Mouse (Mus musculus): Measurements from ENCODE around the gene Hlcs.

The Hlcs gene

DNA sequence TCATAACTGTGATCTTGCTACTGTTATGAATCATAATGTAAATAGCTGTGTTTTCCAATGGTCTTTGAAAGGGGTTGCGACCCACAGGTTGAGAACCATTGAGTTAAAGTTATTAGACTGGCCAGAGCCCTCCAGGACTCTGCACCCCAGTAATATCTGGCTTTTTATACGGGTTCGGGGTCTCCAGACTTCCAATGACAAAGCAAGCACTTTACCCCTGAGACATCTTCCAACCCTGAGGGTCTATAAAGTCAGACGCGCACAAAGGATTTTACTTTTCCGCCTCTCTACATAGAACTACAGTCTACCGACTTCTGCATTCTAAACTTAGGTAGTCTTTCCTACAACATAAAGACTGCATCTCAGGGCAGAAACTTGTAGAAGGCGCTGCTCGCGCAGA lies 63.7 kb downstream of the Hlcs start:
- in situ Hi-C loops (cut with MseI, MboI), result loop anchor here (10.0 kb wide), 1 partner anchor 205 kb away; no protein-coding TSS in a partner anchor

GRCm38 (mm10) chr16:94248721-94249120 lies 64.7 kb downstream of the Hlcs start:
- in situ Hi-C loops (cut with MseI, MboI), result no loop called here

GRCm38 (mm10) chr16:94246976-94247375 lies 66.4 kb downstream of the Hlcs start:
- in situ Hi-C loops (cut with MseI, MboI), result no loop called here

DNA sequence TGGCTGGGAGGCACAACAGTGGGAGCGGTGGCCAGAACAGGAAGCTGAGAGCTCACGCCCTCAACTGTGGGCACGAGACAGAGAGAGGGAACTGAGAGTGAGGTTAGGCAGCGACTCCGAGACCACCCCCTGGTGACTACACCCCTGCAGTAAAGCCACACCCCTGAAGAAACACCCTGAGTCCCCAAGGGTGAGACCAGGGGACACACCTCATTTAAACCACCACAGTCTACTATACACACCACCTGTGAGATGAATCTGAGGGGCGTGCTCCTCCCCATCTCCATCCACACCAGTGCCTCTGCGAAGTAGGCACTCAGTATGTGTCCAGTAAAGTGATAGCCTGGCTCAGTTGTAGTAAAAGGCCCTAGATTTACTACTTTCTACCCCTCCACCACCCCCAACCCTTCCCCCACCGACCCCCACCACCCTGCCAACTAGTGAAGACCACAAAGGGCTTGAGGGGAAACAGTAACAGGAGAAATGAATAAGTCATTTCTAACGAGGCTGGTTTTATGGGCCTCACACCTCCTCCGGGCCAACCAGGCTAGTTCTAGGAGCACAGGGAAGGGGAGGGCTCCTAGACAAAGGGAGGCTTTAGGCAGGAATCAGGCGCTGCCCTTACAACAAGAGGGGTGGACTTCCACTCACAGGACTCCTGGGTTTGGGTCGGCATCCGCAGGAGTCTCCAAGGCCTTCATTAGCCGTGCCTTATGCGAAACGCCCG lies 67.2 kb downstream of the Hlcs start:
- in situ Hi-C loops (cut with MseI, MboI), result no loop called here

DNA sequence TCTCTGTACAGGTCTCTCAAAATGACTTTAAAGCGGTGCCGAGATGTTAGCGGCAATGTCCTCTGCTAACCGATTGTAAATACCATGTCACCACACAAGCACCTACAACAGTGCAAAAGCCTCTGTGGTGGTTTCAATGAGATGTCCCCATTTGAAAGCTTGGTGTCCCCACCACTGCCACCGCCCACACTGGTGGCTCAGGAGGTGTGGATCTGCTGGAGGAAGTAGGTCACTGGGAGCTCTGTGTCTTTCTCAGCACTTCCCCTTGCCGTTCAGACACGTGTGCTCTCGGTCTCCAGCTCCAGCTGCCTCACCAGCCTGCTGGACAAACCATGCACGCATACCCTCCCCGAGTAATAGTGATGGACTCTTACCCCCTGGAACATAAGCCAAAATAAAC lies 72.2 kb downstream of the Hlcs start:
- in situ Hi-C loops (cut with MseI, MboI), result no loop called here

GRCm38 (mm10) chr16:94240190-94240589 lies 73.2 kb downstream of the Hlcs start:
- in situ Hi-C loops (cut with MseI, MboI), result no loop called here

DNA sequence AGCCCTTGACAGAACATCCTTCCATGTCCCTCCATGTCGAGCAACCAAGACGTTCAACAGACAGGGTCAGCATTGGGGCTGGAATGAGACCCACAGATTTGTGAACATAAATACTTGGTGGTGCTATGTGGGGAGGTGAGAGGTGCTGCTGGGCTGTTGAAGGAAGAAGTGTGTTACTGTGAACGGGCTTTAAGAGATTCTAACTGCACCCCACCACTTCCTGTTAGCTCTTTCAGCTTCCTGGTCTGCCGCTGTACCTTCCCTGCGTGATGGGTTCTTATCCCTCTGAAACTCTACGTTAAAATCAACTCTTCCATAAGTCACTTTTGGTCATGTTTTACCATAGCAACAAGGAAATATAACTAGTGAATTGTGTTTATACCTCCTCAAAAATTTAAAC lies 73.8 kb downstream of the Hlcs start:
- in situ Hi-C loops (cut with MseI, MboI), result no loop called here

- in situ Hi-C loops (cut with MseI, MboI), result no loop called here
Measured at GRCm38 (mm10) chr16:94239146-94239545, 74.2 kb downstream of the Hlcs start.

DNA sequence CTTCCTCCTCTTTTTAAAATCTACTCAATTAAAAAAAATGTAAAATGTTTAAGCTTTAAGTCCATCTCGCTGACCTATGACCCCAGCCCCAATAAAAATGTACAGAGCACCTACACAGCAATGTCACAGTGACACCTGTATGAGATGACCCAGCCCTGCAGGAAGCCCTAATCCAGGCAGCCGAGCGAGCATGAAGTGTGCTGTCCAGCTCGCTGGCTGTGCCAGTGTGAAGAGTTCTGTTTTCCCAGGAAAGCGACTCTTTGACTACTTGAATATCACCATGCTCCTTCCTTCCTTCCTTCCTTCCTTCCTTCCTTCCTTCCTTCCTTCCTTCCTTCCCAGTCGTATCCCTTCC lies 76.3 kb downstream of the Hlcs start:
- in situ Hi-C loops (cut with MseI, MboI), result no loop called here

DNA sequence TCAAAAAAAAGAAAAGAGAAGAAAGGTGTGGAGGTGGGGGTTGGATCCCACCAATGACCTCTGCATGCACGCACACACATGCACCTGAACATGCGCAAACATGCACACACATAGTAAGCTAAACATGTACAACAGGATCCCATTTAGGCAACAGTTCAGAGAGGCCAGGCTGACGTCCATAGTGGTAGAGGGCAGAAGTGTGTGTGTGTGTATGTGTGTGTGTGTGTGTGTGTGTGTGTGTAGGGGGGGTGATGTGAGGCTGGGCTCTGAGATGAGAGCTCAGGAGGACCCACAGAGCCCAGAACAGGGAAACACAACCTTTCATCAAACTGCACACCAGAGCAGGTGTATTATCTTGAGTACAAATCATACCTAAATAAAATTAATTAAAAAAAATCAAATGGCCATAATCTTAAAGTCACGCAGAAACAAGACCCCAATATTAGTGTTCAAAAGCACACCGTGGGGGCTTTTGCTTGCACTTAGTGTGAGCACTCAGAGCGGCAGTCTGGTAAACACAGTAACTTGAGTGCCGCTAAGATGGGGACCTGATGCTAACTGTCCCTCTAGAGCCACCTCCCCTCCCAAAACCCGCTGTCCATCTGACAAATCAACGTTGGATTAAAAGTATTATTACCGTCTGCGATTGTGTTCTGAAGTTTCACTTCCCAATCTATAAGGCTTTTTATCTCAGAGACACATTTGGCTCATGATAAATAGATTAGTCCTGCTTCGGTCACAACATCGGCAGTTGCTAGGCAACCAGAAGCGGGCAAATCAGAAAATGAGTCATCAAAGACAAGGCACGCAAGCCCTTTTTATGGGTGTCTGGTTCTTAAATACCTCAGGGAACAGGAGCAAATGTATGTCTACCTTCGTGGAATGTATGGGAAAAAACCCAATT lies 76.9 kb downstream of the Hlcs start:
- in situ Hi-C loops (cut with MseI, MboI), result no loop called here

- in situ Hi-C loops (cut with MseI, MboI), result no loop called here
Measured at GRCm38 (mm10) chr16:94235718-94236117, 77.7 kb downstream of the Hlcs start.

- in situ Hi-C loops (cut with MseI, MboI), result no loop called here
Measured at GRCm38 (mm10) chr16:94234202-94234601, 79.2 kb downstream of the Hlcs start.

DNA sequence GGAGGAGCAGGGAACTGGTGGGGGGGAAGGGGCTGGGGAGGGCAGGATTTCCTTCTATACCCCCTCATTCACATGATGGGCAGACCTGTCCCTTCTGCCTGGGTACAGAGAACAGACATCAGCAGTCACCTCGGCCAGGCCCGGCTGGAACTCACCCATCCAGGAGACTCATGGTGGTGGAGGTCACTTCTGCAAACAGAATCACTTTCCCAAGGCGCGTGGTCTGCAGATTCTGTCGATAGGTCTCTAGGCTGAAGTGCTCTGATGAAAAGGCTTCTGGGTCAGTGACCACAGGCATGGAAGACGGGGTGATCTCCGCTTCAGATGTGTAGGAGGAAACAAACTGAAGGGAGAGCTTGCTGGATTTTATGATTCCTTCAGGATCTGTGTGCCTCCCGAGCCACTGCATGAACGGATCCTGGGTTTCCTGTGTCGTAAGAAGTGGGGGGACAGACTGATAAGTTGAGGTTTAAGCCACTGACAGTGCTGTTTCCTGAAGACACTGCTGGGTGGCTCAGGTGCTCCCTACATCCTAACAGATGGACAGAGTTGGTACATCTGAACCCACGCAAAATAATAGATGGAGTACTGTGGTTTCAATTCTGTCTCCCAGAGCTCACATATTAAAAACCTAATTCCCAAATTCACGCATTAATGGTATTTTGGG lies 82.3 kb downstream of the Hlcs start:
- in situ Hi-C loops (cut with MseI, MboI), result no loop called here

- in situ Hi-C loops (cut with MseI, MboI), result no loop called here
Measured at GRCm38 (mm10) chr16:94230499-94230898, 82.9 kb downstream of the Hlcs start.

DNA sequence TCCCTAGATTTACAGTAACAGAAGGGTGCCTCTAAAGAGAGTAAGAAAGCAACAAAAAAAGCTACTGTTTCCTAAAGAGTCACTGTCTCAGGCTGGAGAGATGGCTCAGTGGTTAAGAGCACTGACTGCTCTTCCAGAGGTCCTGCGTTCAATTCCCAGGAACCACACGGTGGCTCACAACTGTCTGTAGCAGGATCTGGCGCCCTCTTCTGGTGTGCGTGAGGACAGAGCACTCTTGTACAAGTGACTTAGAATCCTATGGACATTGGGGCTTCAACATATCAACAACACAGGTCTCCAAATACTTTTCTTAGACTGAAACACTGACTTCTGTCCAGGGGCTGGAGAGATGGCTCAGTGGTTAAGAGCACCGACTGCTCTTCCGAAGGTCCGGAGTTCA lies 83.5 kb downstream of the Hlcs start:
- in situ Hi-C loops (cut with MseI, MboI), result no loop called here

DNA sequence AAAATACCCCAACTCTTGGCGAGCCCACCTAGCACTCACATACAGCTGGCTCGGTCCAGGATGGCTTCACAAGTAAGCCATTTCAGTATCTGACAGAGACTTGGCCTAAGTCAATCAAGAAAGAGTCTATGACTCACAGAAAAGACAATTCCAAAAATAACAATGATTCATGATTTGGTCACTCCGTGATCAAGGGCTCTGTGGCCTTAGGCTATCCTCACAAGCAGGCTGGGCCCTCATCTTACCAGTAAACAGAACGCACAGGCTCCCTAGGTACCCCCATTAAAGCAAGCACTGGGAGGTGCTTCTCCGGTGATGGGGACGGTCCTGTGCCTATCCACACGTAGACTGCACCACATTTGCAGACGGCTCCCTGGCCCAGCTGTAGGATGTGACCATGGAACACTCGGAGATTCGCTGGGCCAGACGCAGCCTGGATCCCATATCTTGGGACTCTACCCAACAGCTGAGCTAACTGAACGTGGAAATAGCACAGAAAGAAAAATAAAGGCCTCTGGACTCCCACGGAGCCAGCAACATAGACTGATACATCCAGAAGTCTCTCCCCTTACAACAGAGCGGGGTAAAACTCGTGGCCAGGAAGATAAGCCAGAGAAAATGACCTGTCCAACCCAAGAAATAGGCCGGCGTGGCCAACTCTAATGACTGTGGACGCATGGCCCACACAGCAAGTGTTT lies 84.4 kb downstream of the Hlcs start:
- in situ Hi-C loops (cut with MseI, MboI), result no loop called here

DNA sequence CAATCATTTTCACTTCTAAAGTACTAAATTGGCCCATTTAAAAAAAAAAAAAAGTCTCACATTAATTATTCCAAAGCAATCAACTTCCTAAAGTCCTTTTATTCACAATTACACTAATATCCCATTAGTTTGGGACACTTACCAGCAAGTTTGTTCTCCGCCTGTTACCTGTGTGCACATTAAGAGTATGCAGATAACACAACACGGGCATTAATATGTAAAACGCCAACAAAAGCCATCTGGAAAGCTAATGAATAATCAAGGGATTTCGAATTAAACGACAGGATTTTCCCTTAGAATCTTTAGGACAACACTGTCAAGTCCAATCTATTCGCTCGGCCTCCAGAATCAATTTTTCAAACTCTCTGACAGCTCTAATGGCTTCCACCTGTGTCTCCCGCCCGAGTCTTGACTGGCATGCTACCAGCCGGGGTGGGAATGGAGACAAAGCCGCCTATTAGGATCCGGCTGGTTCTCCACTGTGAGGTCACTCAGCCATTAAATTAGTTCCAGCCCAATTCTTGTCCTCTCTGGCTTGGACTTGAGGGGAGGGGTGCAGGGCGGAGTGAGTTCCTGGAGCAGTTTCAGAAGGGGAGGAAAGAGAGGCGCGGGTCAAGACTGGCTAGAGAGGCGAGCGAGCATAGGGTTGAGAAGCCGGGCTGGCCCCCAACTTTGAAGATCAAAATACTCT lies 85.9 kb downstream of the Hlcs start:
- in situ Hi-C loops (cut with MseI, MboI), result no loop called here

- in situ Hi-C loops (cut with MseI, MboI), result no loop called here
Measured at GRCm38 (mm10) chr16:94223363-94223720, 90.0 kb downstream of the Hlcs start.

DNA sequence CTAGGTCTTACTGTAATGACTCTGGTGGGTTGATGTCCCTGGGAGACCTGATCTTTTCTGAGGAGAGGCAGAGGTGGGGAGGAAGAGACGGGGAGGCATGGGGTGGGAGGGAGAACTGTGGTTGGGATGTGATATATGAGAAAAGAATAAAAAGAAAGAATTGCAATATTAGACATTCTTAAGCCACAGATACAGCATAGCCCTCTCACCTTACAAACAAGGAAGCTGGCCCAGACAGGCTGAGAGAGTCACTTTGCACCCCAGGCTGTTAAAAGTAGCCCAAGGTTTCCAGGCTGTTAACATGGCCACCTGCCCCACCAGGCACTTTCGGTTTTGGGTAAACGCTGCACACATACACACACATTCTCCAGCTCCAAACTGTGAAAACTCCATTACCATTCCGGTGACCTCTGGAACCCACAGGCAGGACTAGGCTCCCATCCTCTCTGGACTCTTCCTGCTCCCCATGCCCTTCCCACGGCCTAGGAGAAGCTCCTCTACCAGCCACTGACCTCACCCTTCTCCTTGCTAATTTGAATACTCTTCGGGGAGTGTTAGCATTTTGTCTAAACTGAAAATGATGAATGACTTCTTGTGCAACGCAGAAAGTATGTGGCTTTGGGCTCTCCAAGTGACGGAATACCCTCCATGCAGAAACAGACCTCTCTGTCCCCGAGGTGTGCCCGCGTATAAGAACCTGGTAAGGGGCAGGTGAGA lies 90.6 kb downstream of the Hlcs start:
- in situ Hi-C loops (cut with MseI, MboI), result no loop called here

GRCm38 (mm10) chr16:94210689-94211357 lies 102.5 kb downstream of the Hlcs start:
- in situ Hi-C loops (cut with MseI, MboI), result no loop called here

Measured in mouse trophoblast stem cell (cell line).